Mouse (Mus musculus) adrenal gland, postnatal 36 days (tissue): ENCODE measurements around the gene Ccdc12. TPM values are rescaled to one million over a fixed set of nuclear protein-coding genes. Genes with fewer than 3 reads are reported as not detected.
A peak's percentile ranks its signal among the peaks of the same experiment; 100 is the strongest.
"Not testable (repeated sequence)": the region's sequence is repeated elsewhere in the genome, so short reads cannot be mapped to it uniquely, and the experiment has no call there.

Experiments used
- DNase-seq, 2 experiments: peaks; one replicate each; pipeline ENCODE4 v3.0.0; 2021; ENCODE audit warnings: mixed read lengths in 1 of 2
- total RNA-seq, 2 experiments: library from RNA; stranded (reverse); gene quantifications; 2 replicates each; pipeline ENCODE4 v1.2.3; 2021

The Ccdc12 gene
- total RNA-seq, 2 experiments from 2014 or later, result 61.3 to 64.7 TPM

DNA sequence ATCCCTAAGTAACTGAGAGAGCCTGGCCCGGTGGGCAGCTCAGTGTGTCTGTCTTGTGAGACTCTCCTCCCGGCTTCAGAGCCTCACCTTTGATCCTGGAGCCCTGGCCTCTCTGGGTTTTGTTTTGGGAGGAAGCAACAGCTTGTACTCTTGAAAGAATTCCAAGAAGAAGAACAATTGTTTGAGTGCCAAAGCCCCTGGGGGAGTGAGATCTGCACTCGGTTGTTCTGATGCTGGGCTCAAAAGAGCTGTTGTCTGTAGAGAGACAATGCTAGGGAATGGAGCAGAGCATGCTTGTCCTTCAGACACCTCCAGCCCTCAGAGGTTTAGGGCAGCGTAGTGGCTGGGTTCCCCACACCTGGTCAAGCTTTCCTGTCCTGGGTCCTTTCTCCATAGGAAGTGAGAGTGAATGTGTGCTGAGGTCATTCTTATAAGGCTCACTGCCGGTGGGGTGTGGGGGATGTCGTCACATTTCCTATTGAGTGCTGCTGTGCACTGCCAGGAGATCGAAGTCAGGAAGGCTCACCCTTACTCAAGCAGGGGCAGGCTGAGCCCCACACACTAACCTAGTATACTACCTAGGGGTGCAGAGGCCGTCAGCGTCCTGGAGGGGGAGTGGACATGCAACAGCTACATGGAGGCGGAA, 16.9 kb downstream of the Ccdc12 start:
- no peak for DNase-seq

DNA sequence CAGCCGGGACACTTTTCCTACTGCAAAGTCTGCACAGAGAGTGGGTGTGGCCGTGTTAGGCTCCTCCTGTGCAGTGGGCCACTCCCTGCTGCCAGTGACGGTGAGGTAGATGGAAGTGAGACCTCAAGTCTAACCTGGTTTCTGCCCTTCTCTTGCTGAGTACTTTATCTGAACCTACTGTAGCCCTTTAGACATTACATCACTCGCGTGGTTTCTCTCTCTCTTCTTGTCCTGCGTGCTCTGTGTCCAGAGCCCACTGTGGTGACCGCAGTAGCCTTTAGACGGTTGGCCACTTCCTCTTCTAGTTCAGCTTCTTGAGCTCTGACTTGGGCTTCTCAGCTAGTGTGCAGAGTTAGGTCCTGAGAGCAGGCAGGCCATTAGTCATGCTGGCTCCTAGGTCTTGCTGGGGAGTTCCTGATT, 20.2 kb downstream of the Ccdc12 start:
- no peak for DNase-seq

DNA sequence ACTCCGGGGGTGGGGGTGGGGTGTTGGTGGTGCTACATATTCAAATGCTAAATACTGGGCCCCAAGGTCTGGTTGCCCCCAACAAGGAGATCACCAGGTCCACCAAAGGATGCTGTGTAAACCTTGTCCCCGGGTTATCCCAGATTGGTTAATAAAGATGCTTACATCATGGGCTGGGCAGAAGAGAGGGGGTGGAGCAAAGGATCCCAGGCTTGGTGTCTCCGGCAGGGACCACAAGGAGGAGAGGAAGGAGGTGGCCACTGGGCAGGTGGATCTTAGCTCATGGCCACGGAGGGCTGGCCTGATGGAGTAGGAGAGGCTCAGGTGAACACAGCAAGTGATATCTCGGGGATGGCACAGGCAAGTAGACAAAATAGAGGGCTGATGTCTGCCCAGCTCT, 22.6 kb downstream of the Ccdc12 start:
- no peak for DNase-seq

DNA sequence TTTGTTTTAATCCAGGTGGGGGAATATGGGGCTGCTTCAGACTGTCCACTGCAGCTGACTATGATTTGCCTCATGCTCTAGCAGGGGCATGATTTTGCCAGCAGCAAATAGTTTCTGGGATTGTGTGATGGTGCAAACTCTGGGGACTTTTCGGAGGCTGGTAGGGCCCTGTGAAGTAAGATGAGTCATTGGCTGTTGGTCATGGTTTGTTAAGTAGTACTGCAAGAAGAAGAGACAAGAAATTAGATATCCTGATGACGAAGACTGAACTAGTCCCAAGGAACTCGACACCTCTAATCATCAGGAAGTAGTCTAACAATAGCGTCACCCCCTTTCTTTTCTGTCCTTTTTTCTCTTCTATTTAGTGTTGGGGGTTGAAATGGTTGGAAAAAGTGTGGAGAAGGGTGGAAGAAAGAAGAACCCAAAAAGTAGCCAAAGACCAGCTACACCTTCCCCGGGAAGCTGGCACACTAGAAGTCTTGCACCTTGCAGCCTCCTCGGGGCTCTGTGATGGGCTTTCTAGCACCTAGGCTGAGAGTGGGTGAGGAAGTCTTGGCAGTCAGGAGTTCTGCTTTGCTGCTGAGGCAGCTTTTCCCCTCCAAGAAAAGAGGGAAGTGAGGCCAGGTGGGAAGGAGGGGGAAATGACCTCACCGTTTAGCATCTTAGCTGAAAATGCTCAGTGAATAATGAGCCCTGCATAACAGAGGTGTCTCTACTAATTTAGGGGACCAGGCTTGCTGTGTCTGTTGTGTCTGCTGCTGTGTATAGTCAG, 24.6 kb downstream of the Ccdc12 start:
- DNase-seq, result no peak

DNA sequence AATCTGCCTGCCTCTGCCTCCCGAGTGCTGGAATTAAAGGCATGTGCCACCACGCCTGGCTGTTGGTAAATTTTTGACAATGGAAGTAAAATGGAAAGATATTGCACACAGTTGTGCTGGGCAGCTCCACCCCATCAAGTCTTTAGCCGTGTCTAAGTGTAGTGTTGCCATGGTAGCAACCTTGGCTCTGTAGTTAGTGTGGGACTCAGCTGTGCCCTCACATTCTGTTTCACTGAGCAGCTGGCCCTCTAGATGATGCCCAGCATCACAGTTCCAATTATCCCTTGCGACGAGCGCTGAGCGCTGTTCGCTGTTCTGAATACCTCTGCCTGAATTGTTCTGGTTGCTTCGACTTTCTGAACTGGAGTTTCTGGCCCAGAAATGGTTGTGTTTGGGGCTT, 25.5 kb downstream of the Ccdc12 start:
- peak; percentile 65 to 68 for DNase-seq

DNA sequence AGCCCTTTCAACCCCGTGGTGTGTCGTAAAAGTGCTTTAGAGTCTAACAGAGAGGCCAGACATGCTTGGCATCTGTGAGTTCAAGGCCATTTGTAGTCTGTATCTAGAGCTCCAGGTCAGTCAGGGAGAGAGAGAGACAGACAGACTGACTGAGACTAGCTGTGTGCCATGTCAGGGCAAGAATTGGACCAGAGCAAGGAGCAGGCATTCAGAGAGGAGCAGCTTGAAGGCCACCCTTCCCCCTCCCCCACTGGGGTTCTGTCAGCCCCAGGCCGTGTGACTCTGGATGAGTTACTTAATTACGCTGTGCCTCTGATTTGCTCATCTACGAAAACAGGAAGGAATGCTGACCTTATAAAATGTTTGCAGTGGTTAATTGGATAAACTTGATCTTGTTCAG, 26.0 kb downstream of the Ccdc12 start:
- peak; percentile 65 to 75 for DNase-seq

DNA sequence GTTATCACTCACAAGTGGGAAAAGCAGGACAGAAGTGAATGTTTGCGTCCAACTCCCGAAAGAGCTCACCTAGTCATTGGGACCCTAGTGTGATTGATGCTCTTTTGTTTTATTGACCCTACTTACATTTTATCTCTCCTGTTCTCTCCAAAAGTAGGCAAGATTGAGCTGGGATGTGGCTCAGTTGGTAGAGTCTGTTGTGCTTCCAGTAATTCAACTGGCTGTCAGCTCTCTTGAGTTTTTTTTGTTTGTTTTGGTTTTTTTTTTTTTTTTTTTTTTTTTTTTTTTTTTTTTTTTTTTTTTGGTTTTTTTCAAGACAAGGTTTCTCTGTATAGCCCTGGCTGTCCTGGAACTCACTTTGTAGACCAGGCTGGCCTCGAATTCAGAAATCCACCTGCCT, 26.4 kb downstream of the Ccdc12 start:
- DNase-seq, result not testable (repeated sequence)

DNA sequence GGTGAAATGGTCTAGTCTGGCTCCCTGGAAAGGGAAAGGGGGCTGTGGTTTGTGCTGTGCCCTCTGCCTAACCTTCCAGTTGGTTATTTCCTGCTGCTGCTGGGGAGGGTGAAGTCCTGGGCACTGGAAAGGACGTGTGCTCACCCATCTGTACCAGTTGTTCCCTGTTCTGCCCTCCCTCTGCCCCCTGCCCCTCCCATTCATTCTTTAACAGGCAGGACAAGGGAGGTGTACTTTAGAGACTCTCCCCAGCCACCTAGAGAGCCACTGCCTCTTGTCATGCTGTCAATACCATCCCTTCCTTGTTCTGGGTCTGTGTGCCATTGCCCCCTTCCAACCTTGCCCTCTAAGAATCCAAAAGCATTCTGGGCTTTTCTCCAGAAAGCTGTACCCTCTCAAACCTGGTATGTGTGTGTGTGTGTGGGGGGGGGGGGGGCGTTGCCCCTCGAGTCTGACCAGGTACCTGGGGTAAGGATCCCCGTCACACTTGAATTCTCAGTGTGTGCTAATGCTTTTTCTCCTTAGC, 27.3 kb downstream of the Ccdc12 start:
- DNase-seq, result no peak

DNA sequence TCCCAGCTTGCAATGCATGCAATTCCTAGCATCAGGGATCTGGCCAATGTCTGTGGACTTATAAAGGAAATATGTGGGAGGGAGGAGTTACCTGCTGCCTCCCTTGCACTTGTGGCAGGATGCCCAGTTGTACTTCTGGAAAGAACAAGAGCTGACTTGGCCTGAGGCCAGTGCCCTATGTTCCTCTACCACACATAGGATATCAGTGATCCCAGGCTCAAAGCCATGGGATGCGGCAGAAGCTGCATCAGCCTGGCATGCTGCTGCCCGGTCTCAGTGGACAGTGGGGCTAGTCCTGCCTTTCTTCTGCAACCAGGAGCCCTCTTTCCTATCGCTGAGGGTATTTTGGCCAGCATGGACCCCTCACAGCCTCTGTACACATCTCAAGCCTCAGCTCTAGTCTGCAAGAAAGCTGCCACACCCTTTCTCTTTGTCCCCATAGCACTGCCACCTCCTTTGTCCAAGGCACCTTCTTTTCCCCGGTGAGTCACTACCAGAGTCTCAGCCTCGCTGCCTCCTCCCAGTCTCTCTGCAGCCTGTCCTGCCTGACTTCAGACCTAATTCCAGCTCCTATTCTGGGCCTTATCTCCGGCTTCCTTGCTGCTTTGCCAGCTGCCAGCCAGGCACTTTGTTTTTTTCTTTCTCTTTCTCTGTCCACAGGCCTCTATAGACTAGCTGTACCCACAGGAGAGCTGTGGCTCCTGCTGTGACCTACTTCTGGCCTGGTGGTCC, 28.0 kb downstream of the Ccdc12 start:
- peak; percentile 63 to 74 for DNase-seq

DNA sequence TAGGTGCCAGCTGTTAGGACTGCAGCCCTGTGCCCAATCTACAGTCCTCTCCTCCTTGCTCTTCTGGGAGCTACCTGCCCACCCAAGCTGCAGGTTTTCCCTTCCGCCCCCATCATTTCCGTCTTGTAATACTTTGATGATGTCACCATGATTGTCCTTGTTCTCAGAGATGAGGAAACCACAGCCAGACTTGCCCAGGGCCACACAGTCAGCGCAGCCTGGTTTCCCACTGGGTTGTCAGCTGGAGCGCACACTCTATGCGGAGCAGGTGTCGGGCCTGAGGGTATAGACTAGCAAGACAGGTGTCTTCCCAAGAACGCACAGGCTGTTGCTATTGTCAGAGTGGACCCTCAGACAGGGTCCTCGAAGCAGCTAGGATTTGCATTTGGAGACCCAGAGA, 28.9 kb downstream of the Ccdc12 start:
- peak; percentile 61 to 78 for DNase-seq

DNA sequence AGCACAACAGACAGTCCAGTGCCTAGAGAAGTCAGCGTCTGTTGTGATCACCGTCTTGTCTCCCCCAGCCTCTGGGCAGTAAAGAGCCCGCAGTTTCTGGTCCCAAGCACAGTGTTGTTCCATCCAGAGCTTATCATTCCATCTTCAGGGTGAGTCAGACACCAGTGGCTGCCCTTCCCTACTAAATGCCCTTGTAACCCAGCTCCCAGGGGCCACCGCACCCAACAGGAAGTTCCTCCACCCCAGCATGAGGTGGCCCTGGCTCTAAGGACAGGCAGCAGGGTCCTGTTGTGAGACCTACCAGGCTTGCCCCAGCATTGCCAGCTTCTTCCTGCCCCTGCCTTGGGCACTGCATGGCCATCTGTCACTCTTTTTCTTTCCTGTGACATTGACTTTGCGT, 29.3 kb downstream of the Ccdc12 start:
- DNase-seq, result peak; percentile 67 to 71

DNA sequence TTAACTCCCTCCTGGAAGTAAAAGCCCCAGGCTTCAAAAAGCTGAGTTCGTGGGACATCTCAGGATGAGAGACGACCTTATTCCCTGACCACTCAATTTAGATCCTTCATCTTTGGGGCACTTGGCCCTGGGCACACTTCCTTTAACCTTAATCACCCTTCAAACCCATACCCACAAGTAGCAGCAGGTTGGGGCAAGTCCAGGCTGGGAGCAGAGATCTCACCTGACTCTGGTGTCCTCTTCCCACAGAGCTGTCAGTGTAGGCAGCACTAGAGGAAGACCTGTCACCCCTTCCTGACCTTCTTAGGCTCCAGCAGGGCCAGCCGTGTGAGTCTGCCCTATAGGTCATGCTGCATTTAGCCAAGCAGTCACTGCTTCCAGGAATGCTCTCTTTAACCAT, 30.2 kb downstream of the Ccdc12 start:
- no peak for DNase-seq

DNA sequence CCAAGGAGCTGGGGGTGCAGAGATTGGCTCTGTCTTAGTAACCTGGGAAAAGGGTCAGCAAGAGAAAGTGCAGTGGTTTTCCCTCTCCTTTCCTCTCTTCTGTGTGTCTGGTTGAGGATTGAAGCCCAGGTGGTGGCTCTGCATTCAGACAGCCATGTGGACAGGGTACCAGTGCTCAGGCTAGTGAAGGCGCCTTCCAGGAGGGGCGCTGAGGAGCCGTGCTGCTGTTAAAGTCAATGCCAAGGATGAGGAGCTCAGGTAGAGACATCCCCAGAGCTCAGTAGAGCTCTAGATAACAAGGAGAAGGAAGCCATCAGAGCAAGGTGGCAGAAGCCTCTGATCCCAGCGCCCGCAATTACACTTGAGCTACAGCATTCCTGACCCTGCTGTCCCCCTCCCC, 30.8 kb downstream of the Ccdc12 start:
- no peak for DNase-seq

DNA sequence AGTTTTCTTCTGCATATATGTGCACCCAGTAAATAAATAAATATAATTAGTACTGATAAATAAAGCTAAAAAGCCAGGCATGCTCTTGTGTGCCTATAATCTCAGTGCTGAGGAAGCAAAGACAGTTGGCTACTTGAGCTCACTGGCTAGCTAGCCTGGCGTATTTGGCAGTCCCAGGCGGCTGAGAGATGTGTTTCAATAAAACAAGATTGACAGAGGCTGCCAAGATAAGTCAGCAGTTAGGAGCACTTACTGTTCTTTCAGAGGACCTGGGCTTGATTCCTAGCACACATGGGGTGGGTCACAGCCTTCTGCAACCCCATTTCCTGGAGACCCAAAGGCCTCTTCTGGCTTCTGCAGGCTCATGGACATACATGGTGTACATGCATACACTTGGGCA, 31.5 kb downstream of the Ccdc12 start:
- peak in 1 of 2 experiments; percentile 32 for DNase-seq

DNA sequence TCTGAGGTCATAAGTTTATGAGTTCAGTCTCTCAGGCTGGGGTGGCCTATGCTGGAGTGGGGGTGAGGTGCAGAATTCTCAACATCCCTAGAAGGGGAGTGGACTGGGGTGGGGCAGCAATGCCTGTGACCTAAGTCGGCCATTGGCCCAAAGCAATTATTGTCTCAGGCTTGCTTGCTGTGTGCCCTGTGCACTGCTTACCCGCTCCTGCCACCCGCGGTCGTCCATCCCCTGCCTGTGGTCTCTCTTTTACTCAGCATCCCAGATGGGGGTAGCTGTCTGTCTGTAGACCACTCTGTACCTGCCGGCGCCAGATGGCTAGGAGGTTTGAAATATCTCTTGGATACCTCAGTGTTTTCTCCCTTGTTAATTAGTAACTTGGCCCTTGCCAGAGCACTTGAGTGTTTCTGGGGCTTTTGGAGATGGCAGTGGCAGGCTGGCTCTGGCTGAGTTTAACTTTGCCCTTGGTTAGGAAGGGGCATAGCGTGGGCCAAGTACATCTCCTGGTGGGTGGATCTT, 33.0 kb downstream of the Ccdc12 start:
- DNase-seq, result no peak

DNA sequence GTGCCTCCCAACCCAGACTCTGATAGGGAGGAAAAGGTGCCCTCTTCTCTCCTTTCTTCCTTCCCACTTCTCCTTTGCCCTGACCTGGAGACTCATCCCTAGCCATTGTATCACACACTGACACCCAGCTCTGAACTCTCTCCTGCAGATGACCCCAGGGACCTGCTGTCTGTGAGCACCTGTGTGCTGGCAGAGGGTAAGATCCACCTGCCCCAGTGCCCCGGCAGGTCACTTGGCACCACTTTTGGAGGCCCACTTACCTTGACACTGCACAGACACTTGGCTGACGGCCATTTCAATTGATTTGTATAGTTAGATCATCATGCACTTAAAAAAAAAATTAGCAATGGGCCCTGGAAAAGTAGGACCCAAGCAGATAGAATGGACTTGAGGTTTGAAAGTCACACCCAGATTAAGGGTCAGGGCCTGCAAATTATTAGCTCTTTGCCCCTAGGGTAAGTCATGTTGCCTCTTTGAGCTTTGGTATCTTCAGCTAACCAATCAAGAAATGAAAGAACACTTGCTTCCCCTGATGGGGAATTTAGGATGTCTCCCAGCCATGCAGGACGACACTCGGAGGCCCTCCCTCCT, 39.0 kb downstream of the Ccdc12 start:
- DNase-seq, result no peak

DNA sequence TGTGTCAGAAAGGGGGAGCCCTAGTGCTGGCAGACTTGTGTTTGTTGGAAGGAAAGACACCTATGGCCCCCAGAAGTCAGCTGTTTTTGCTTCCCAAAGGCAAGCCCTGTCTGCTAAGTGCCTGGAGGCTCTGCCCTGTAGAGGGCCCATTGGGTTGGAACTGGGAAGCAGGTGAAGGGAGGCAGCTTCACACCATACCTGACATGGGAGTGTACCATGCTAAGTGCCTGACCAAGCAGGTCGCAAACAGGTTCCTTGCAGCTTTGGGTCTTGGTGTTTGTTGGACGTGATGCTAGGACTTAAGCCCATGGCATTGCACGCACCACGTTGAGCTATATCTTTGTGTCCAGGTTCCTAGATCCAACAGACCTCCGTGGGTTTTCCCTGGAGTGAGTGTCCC, 40.1 kb downstream of the Ccdc12 start:
- DNase-seq, result no peak

DNA sequence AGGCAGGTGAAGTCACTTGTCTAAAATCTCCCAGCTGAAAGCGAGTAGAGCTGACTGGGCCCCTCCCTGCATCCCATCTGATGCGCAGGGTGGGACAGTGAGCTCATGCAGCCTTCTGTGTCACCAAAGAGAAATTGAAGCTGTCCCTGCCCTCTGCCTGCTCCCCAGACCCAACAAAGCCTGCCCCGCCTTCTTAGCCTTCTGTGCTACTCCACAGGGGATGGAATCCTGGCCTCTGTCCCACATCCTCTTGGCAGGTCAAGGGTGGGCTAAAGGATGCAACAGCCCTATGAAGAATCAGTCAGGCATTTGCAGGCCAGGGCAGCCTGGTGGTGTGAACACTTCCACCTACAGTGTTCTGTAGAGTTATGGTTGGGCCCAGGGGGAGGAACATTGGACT, 41.2 kb downstream of the Ccdc12 start:
- no peak for DNase-seq

DNA sequence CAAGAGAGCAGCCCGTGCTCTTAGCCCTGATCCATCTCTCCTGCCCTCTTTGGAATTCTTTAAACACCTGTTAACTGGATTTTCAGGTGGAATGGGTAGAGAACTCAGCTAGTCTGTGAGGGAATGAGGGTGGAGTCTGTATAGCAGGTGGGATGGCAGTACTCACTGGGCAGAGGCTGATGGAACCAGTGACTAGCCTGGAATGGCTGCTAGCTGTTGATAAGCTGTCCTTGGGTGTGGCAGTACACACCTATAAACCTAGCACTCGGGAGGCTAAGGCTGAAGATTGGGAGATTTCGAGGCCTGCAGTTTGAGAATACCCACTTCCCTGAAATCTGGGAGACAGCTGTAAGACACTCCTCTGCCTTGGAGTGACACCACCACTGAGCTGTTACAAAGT, 43.3 kb downstream of the Ccdc12 start:
- DNase-seq, result no peak

DNA sequence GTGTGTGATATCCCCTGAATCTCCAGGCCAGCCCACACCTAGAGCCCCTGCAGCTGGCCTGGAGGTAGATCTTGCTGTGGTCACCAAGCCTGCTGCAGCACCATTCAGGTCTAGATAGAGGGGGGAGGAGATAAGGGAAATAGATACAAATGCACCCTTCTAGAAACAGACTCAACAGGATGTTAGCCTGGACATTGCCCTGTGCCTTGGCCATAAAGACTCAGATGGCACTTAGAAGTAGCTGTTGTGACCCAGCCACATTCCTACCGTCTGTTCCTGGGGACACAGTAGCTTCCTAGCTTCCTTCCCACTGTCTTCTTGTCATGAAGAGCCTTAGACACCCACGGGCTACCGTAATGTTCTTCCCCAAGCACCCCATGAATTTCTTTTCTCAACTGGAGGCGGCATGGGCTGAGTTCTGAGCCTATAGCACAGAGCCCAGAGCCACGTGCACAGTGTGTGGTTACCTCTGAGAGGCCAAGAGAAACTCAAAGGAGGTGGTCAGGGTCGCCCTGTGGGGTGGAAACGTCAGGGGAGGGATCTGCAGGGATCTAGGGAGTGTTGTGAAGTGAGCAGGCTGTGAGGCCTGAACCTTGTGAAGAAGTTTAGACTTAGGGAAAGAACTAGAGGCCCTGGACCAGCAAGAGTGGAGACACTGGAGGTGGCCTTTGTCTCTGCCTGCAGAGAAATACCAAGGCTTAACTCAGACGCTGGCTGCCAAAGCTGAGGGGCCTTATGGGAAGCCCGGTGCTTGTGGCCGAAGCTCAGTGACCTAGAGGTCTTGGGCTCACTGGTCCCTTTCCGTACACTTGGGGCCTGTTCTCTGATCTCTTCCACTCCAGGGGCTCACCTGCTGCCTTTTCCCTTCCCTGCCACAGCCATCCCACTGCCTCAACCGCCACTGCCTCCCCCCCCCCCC, 45.1 kb downstream of the Ccdc12 start:
- no peak for DNase-seq

DNA sequence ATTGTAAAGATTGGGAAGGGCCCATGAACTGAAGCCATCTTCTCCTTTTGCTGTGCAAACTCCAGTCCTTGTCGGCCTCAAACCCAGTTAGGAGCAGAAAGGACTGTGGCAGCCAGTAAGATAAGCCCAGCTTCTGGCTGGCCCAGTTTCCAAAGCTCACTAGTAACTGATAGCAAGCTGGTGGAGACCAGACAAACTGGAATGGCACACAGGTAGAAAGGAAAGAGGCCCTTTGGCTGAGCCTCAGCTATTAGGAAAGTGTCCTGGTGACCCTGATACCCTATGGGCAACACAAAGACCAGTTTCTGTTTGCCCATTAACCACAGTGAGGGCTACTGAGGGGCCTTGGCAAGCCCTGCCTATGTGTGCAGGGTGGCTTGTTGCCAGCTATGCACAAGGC, 46.5 kb downstream of the Ccdc12 start:
- no peak for DNase-seq
